Mouse (Mus musculus) erythroblast, embryonic 14.5 days (primary cell): ENCODE measurements at regions not wholly inside any gene's neighbourhood (a gene's known extent, or its start where the extent isn't known, plus 50 kb on each side); places are given as distances from the start of the nearest gene placed in this dataset.

Experiments
- H3K27me3 ChIP-seq: 2 replicates; pipeline ENCODE4 v1.6.1; 2012; ENCODE audit warnings: inconsistent platforms; ENCODE audit not compliant: control insufficient read depth
- H3K36me3 ChIP-seq: 2 replicates; pipeline ENCODE4 v1.6.1; 2012; ENCODE audit warnings: mild to moderate bottlenecking, inconsistent platforms; ENCODE audit not compliant: control insufficient read depth
- H3K4me1 ChIP-seq: 2 replicates; pipeline ENCODE4 v1.6.1; 2012; ENCODE audit warnings: inconsistent platforms; ENCODE audit not compliant: control insufficient read depth
- H3K4me3 ChIP-seq: replicated peaks from 2 replicates; pipeline ENCODE3; 2012; ENCODE audit warnings: moderate library complexity, mild to moderate bottlenecking, inconsistent platforms
- H3K9me3 ChIP-seq: 2 replicates; pipeline ENCODE4 v1.6.1; 2012; ENCODE audit warnings: low read length, inconsistent platforms, mixed read lengths; ENCODE audit not compliant: control insufficient read depth
- GATA1 ChIP-seq: IDR thresholded peaks from 2 replicates; pipeline ENCODE4 v1.6.1; 2012; ENCODE audit warnings: low read length, inconsistent platforms, mixed read lengths
- TAL1 ChIP-seq: IDR thresholded peaks from 3 replicates; pipeline ENCODE4 v1.6.1; 2012; ENCODE audit warnings: low read length, inconsistent platforms, mixed read lengths

- Histone ChIP-seq H3K36me3 (no peaks in the 10 kb centered on the region), H3K4me3 (no peak overlapping the region), H3K4me1 (no peaks in the 10 kb centered on the region), H3K27me3 (no peaks in the 10 kb centered on the region), H3K9me3 (no peaks in the 10 kb centered on the region)
- TF ChIP-seq GATA1 = no peak
- no peak for TF ChIP-seq TAL1
Measured at GRCm38 (mm10) chr17:15650089-15650742, 54.6 kb upstream of the Chd1 start.

- no peaks in the 10 kb centered on the region for H3K4me1 ChIP-seq
- no peaks in the 10 kb centered on the region for H3K36me3 ChIP-seq
- no peaks in the 10 kb centered on the region for H3K9me3 ChIP-seq
- no peak overlapping the region for H3K4me3 ChIP-seq
- TF ChIP-seq TAL1 = no peak
- no peak for TF ChIP-seq GATA1
- H3K27me3 ChIP-seq = no peaks in the 10 kb centered on the region
Measured at GRCm38 (mm10) chr17:15651869-15652268, 52.9 kb upstream of the Chd1 start.
